Mouse (Mus musculus) ES-E14 (cell line): Measurements from ENCODE around the gene Aebp2. TPM values are rescaled to one million over a fixed set of nuclear protein-coding genes. Genes with fewer than 3 reads are reported as not detected.

Source experiments
- DNase-seq: peaks from one replicate; pipeline ENCODE4 v3.0.0-alpha.2; 2013; ENCODE audit warnings: low read depth, low spot score
- H3K27ac ChIP-seq: 2 replicates; pipeline ENCODE4 v1.5.1; 2012; ENCODE audit warnings: low read depth, mild to moderate bottlenecking, low read length, moderate library complexity, mixed read lengths; ENCODE audit not compliant: poor library complexity, insufficient read depth, severe bottlenecking
- H3K36me3 ChIP-seq: 2 replicates; pipeline ENCODE4 v1.6.1; 2012; ENCODE audit warnings: mild to moderate bottlenecking, low read length, moderate library complexity, mixed read lengths; ENCODE audit not compliant: control insufficient read depth, poor library complexity, insufficient read depth, severe bottlenecking
- H3K4me1 ChIP-seq, 2 experiments: fragments of 150-350 bp in 1 of 2; sonication (generic) in 1 of 2; 2 replicates each; pipeline ENCODE4 v1.6.1; 2012; ENCODE audit warnings: low read length in 2 of 2, mild to moderate bottlenecking in 1 of 2, mixed read lengths in 1 of 2; ENCODE audit not compliant: control insufficient read depth in 2 of 2, insufficient read depth in 2 of 2, poor library complexity in 1 of 2
- H3K4me3 ChIP-seq, 2 experiments: fragments of 150-350 bp in 1 of 2; sonication (generic) in 1 of 2; 2 replicates each; pipeline ENCODE4 v1.5.1; 2012; ENCODE audit warnings: low read length in 2 of 2, low read depth in 1 of 2, mild to moderate bottlenecking in 1 of 2, mixed read lengths in 1 of 2; ENCODE audit not compliant: insufficient read depth in 1 of 2, poor library complexity in 1 of 2, severe bottlenecking in 1 of 2
- H3K9ac ChIP-seq: 2 replicates; pipeline ENCODE4 v1.6.1; 2012; ENCODE audit warnings: low read depth, mild to moderate bottlenecking, low read length, mixed read lengths; ENCODE audit not compliant: poor library complexity, insufficient read depth, severe bottlenecking
- H3K9me3 ChIP-seq: fragments of 150-350 bp; sonication (generic); 2 replicates; pipeline ENCODE4 v1.6.1; 2012; ENCODE audit warnings: low read depth, mild to moderate bottlenecking, low read length; ENCODE audit not compliant: control insufficient read depth, insufficient read depth
- CHD2 ChIP-seq: IDR thresholded peaks from 2 replicates; pipeline ENCODE4 v1.6.1; 2014; ENCODE audit warnings: mild to moderate bottlenecking, low read depth, low read length, inconsistent platforms
- HCFC1 ChIP-seq: IDR thresholded peaks from 2 replicates; pipeline ENCODE4 v1.6.1; 2012; ENCODE audit warnings: low read length, inconsistent platforms, borderline replicate concordance; ENCODE audit not compliant: insufficient read depth
- MAFK ChIP-seq: IDR thresholded peaks from 2 replicates; pipeline ENCODE4 v1.6.1; 2014; ENCODE audit warnings: mild to moderate bottlenecking, low read depth, low read length, inconsistent platforms; ENCODE audit not compliant: insufficient read depth
- ZC3H11A ChIP-seq: IDR thresholded peaks from 2 replicates; pipeline ENCODE4 v1.6.1; 2012; ENCODE audit warnings: low read depth, mild to moderate bottlenecking, inconsistent platforms, low read length, borderline replicate concordance
- ZNF384 ChIP-seq: IDR thresholded peaks from 2 replicates; pipeline ENCODE4 v1.6.1; 2012; ENCODE audit warnings: low read depth, low read length, inconsistent platforms
- in situ Hi-C, 2 experiments: fragments of 600-800 bp; cut with MboI; formaldehyde crosslinking; loops; one replicate each; pipeline ENCODE4 v1.15.1; 2025; ENCODE audit warnings: low sequenced_read_pairs in 2 of 2, inconsistent platforms in 1 of 2; ENCODE audit not compliant: unreplicated experiment in 2 of 2
- total RNA-seq: library from RNA; depleted of rRNA; stranded (reverse); fragments of 300-350 nt; gene quantifications from 2 replicates; pipeline ENCODE4 v1.2.3, GENCODE M21; 2012

Aebp2 gene
- total RNA-seq, 1 experiment, result 77.4 TPM

DNA sequence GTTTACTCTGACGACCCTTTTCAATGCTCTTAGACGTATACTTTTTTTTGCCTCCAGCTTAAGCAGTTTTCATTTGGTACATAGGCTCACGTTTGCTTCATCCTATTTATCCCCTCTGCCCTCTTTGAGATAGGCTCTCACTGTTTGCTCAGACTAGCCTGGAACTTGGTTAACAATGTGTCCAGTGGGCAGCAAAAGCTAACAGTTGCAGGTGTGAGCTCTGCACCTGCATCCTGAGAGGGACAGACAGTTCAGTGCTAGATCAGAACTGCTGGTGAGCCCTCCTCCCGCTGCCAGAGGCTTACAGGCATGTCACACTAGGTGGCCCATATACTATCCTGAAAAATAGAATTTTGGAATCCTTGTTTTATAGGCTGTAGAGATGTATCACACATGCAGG lies 7.8 kb downstream of the Aebp2 start:
- Histone ChIP-seq H3K36me3 (peaks cover 18% of the 10 kb centered on the region), H3K4me3 (no peak overlapping the region), H3K9ac (no peak overlapping the region), H3K9me3 (no peaks in the 10 kb centered on the region), H3K4me1 (peaks cover 12% of the 10 kb centered on the region in 2 experiments), H3K27ac (no peak overlapping the region)
- no peak for DNase-seq
- TF ChIP-seq CHD2 (no peak), ZC3H11A (no peak), HCFC1 (no peak), ZNF384 (no peak), MAFK (no peak)
- in situ Hi-C loops, result no loop called here

DNA sequence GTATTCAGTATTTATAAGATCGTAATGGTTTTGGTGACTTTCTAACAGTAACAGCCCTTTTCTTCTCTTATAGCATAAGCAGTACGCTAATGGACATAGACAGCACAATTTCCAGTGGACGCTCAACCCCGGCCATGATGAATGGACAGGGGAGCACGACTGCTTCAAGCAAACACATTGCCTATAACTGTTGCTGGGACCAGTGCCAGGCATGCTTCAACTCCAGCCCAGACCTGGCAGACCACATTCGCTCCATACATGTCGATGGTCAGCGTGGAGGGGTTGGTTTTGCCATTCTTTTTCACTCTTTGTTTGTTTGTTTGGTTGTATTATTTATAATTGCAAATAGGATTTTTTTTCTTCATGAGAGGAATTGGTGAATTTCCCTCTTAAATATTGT lies 11.2 kb downstream of the Aebp2 start:
- H3K9ac ChIP-seq, result no peak overlapping the region
- H3K4me3 ChIP-seq, result no peak overlapping the region
- TF ChIP-seq ZNF384, result no peak
- H3K36me3 ChIP-seq, result peaks cover 26% of the 10 kb centered on the region
- peaks cover 4 to 10% of the 10 kb centered on the region in 2 experiments; a peak in 2 of 4 replicates for H3K4me1 ChIP-seq
- H3K27ac ChIP-seq, result no peak overlapping the region
- H3K9me3 ChIP-seq, result no peaks in the 10 kb centered on the region
- in situ Hi-C loops, result no loop called here
- DNase-seq, result no peak

DNA sequence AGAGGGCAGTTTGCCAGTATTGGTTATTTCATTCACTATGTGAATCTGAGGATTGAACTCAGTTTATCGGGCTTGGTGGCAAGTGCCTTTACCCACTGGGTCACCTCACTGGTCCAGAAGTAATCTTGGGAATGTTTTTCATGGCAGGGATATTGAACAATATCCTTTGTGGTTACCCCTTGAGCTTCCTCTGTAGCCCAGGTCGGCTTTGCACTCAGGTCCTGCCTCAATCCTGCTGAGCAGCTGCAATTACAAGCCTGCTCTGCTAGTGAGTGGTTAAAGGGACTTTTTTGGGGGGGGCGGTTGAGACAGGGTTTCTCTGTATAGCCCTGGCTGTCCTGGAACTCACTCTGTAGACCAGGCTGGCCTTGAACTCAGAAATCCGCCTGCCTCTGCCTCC lies 13.8 kb downstream of the Aebp2 start:
- in situ Hi-C loops, result no loop called here
- TF ChIP-seq HCFC1 (no peak), ZC3H11A (no peak), MAFK (no peak), ZNF384 (no peak), CHD2 (no peak)
- DNase-seq, result no peak

DNA sequence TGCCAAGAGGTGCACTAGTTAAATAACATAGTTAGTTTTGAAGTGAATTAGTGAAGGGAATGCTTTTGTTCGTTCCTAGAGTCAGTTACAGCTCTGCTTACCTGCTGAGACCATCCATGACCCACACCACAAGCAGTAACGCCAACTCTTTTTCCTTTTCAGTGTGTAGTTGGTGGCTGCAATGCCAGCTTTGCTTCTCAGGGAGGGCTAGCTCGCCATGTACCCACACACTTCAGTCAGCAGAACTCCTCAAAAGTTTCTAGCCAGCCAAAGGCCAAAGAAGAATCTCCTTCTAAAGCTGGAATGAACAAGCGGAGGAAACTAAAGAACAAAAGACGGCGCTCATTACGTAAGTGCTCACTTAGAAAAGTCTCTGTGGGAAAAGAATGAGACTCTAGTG lies 19.5 kb downstream of the Aebp2 start:
- no peak for DNase-seq
- H3K36me3 ChIP-seq, result peaks cover 47% of the 10 kb centered on the region
- H3K9ac ChIP-seq, result no peak overlapping the region
- no peak overlapping the region for H3K27ac ChIP-seq
- H3K4me1 ChIP-seq, result no peaks in the 10 kb centered on the region; a peak in 1 of 4 replicates
- in situ Hi-C loops, result no loop called here
- H3K4me3 ChIP-seq, result no peak overlapping the region
- H3K9me3 ChIP-seq, result no peaks in the 10 kb centered on the region
- TF ChIP-seq ZNF384, result no peak
- TF ChIP-seq CHD2, result no peak
- no peak for TF ChIP-seq ZC3H11A

More for the DNA sequence above, 13.8 kb downstream of the Aebp2 start:
- Histone ChIP-seq H3K4me1 (peaks cover 0 to 3% of the 10 kb centered on the region in 2 experiments; a peak in 1 of 4 replicates), H3K36me3 (peaks cover 39% of the 10 kb centered on the region), H3K4me3 (no peak overlapping the region), H3K9me3 (no peaks in the 10 kb centered on the region), H3K27ac (no peak overlapping the region), H3K9ac (no peak overlapping the region)

DNA sequence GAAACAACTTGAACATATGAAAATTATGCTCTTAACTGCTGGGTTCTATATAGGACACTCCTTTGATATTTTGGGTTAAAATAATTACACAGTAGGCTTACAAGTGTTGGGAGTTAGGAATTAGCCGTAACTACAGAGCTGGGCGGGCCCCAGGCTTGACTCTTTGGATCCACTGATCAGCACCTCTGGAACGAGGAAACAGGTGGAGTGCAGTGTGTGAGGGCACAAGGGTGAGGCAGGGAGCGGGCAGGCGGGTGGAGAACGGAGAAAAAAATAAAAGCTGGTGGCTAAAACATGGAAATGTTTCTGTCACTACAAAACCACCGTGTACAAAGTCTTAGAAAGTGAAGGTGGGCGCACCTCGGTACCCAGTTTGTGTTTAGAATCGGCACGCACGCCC lies 20.2 kb downstream of the Aebp2 start:
- H3K9me3 ChIP-seq, result no peaks in the 10 kb centered on the region
- TF ChIP-seq CHD2 (no peak), ZNF384 (no peak), ZC3H11A (no peak), MAFK (no peak), HCFC1 (no peak)
- peaks cover 48% of the 10 kb centered on the region for H3K36me3 ChIP-seq
- no peak overlapping the region for H3K9ac ChIP-seq
- in situ Hi-C loops, result no loop called here
- H3K4me3 ChIP-seq, result no peak overlapping the region
- DNase-seq, result no peak
- H3K27ac ChIP-seq, result no peak overlapping the region
- no peaks in the 10 kb centered on the region; a peak in 1 of 4 replicates for H3K4me1 ChIP-seq
